Mouse (Mus musculus) kidney, adult 8-10 months (tissue): ENCODE measurements around the gene Gnat1.

Source experiments
- DNase-seq, 2 experiments: peaks; one replicate each; pipeline ENCODE4 v3.0.0; 2022

Gnat1 gene

DNA sequence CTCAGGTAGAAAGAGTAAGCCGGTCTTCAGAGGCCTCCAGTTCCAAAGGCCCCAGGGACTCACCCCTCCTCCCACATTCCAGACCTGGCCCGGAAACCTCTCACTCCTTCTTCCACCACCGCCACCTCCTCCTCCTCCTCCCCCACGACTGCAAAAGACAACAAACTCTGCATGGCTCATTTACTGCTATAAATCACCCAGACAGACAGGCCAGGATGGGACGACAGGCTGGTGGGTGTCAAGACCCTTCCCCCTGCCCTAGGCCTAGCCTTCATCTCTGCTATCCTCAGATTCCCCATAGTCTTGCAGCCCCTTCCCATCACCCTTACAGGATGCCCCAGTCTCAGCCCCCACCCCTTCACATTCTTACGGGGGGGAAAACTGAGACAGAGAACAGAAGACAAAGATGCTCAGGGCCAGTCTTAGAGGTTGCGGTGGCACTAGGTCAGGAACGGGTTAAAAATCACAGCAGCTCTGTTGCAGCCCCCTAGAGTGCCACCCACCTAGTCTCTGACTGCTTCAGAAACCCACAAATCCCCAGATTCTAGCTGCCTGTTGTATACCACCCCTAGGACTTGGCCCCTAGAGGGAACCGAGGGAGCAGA lies 20.0 kb upstream of the Gnat1 start:
- DNase-seq: no peak

DNA sequence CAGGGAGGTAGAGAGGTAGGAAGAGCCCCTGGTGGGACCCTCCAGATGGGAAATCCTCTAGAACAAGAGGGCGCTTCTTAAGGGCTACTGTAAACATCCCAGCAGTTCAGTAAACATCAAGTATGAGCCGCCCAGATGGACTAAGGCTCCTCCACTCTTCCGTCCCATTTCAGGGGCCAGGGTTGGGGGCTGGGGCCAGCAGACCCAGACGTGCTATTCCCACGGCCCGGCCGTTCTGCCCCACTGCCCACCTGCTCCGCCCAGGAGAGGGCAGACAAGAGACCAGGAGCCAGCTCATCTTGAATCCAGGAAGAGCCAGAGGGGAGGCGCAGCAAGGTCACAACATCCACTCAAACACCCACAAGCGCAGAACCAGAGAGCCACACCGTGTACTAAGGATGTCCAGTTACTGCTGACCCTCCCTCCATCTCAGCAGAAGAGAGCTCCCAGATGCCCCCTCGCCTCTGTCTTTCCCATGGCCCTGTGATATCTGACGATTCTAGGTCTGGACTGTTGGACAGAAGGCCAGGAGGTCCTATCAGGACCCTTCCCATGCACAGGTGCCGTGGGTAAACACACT lies 19.2 kb upstream of the Gnat1 start:
- peak in 1 of 2 experiments; percentile 50 for DNase-seq

DNA sequence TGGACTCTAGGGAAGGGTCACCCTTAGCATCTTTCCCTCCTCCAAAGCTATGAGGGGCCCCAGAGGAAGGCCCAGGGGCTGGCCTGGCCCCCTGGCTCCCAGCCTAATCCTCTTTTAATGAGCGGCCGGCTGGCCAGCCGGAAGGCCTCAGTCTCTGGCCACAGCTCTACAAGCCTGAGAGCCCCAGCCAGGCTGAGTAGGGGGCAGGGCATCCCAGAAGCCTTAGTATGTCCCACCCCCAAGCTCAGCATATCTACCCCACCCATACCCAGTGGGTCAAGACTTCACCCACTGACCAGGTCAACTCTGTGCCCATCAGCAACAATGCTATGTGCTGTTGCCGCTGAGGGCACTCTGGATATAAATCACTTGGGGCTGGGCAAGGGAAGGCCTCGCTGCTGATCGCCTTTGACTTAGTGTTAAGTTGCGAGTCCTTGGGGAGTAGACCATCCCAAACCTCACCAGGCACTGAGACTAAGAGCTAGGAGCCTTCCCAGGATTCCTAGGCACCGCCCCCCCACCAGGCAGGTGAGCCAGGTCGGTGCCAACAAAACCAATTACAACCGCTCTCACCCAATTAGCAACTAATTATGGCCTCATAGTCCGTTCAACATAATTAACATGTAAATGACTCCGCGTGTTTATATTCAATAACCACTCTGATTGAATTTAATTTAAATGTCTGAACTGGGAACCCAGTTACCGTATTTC lies 18.5 kb upstream of the Gnat1 start:
- DNase-seq: no peak

GRCm38 (mm10) chr9:107696845-107697610 lies 17.5 kb upstream of the Gnat1 start:
- DNase-seq: peak; percentile 25 to 57

DNA sequence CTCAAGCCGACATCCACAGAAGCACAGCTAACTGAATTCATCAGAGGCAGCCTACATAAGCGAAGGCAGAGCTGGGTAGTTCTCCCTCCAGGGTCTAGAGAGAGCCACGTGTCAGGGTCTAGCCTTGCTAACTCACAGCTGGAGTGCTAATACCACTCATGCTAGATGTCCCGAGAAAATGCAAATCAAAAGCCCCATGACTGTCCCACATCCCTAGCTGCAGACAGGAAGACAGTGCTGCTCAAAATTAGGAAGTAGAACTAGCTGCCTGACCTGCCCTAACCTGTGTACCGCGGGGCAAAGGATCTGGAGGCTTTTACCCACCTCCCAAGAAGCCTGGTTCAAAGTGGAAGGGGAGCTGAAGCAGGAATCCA lies 16.6 kb upstream of the Gnat1 start:
- no peak for DNase-seq

GRCm38 (mm10) chr9:107695441-107696105 lies 16.1 kb upstream of the Gnat1 start:
- peak; percentile 39 to 47 for DNase-seq

DNA sequence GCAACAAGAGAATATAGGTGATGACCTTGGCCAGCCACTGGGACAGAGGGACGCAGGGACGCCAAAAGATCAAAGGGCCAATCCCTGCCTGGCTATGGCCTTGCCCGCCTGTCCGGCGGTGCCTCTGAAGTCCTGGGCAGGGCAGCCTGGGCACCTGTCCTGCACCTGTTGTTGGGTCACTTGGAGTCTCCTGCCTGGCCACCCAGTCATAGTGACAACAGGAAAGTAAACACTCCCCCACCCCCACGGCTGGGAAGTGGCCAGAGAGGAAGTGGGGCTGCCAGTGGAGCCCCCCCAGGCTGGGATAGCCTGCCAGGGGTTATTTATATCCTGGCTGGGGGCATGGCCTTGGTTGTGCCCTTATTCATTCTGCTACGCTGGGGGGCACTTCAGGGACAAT lies 15.1 kb upstream of the Gnat1 start:
- peak in 1 of 2 experiments; percentile 37 for DNase-seq

- DNase-seq: no peak
Measured at GRCm38 (mm10) chr9:107693433-107693987, 14.0 kb upstream of the Gnat1 start.

GRCm38 (mm10) chr9:107692785-107693184 lies 13.3 kb upstream of the Gnat1 start:
- DNase-seq: no peak

DNA sequence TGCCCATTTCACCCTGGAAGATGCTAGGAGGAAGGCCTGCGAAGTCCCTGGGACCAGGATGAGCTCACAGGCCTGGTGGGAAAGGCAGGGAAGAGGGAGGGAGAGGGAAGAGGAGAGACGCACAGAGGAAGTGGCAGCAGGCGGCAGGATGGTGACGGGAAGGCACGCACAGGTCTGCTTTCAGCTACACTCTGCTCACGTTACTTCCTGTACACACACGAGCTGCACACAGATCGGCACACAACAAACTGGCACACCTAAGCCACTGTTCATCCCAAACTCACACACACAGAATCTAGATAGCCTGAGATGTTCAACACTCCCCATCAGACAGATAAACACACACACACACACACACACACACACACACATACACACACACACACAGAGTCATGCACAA lies 10.9 kb upstream of the Gnat1 start:
- DNase-seq: no peak

GRCm38 (mm10) chr9:107688939-107689338 lies 9.4 kb upstream of the Gnat1 start:
- DNase-seq: no peak

GRCm38 (mm10) chr9:107688415-107688814 lies 8.9 kb upstream of the Gnat1 start:
- no peak for DNase-seq

GRCm38 (mm10) chr9:107685231-107685981 lies 5.9 kb upstream of the Gnat1 start:
- peak in 1 of 2 experiments; percentile 56 for DNase-seq

DNA sequence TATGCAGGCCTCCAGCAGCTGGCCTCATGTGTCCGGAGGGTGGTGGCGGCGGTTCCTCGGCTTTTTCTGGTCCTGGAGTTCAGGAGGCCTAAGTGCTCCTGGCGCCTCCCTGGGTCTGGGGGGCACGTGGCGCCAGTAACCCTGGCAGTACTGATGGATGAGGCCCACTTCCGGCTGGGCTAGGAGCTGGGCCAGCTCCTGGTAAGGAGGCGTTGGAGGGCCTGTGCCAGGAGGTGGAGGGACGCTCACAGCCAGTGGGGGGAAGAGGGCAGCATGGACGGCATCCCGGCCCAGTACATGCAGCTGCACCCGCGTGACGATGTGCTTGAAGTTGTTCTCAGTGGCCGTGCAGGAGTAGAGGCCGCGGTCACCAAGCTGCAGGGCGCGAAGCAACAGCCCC lies 2.9 kb upstream of the Gnat1 start:
- no peak for DNase-seq

GRCm38 (mm10) chr9:107678861-107679260 lies 651 bp downstream of the Gnat1 start:
- DNase-seq: no peak

DNA sequence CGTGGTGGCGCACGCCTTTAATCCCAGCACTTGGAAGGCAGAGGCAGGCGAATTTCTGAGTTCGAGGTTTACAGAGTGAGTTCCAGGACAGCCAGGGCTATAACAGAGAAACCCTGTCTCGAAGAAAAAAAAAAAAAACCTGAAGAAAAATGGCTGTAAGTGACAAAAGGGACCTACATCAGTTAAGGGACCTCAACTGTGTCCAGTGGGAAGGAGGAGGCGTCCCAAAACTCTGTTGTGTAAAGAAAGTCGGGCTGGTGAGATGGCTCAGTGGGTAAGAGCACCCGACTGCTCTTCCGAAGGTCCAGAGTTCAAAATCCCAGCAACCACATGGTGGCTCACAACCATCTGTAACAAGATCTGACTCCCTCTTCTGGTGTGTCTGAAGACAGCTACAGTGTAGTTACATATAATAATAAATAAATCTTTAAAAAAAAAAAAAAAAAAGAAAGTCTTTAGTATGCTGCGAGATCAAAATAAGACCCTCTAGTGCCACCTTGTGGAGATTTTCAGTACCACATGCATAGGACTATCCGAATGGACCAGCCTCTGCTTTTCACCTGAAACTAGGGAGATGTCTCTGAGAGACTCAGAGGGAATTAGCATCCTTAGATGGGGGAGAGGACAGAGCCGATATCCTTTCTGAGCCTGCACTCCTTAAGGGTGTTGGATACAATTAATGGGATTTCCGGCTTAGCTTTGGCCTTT lies 1.5 kb downstream of the Gnat1 start:
- DNase-seq: peak; percentile 70 to 85

GRCm38 (mm10) chr9:107677091-107677784 lies 2.3 kb downstream of the Gnat1 start:
- no peak for DNase-seq

DNA sequence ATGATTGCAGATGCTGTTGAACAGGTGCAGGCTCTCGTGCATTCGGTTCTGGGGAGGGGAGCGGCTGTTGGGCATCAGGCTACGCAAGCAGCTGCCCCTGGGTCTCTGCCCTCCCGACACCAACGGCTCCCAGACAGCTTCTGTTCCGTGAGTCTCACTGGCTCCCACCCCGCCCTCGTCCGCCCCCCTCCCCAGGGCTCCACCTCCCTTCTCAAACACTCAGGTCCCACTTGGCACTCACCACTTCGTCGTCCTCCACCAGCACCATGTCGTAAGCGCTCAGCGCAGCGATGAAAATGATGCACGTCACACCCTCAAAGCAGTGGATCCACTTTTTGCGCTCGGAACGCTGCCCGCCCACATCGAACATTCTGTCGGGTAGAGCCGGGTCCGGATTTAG lies 3.2 kb downstream of the Gnat1 start:
- no peak for DNase-seq

GRCm38 (mm10) chr9:107675671-107676301 lies 3.7 kb downstream of the Gnat1 start:
- DNase-seq: peak in 1 of 2 experiments; percentile 64
